Mouse (Mus musculus): ENCODE measurements around the gene Ptchd1.

GRCm38 (mm10) chrX:155591490-155591889, 32.1 kb downstream of the Ptchd1 start:
- TF ChIP-seq CTCF (IDR thresholded peaks at IDR 0.05; ENCODE audit: low read depth, low read length) (no peak), POLR2A (IDR thresholded peaks at IDR 0.05; ENCODE audit: extremely low read depth, insufficient read depth, low read length) (no peak)

Data from liver, adult 2 months (tissue).